Mouse (Mus musculus) hindbrain, postnatal 0 days (tissue): ENCODE measurements around the gene Mical1. TPM values are rescaled to one million over a fixed set of nuclear protein-coding genes. Genes with fewer than 3 reads are reported as not detected.

Experiments used
- ATAC-seq: fragments of 200-750 bp; cut with Nextera tagmentation; 2 replicates; pipeline ENCODE4 v1.8.0; 2017; ENCODE audit warnings: mild to moderate bottlenecking, moderate TSS enrichment, moderate library complexity
- DNase-seq: peaks from one replicate; pipeline ENCODE4 v3.0.0-alpha.2; 2015; ENCODE audit warnings: low spot score
- H3K27ac ChIP-seq: fragments of 300-500 bp; sonication (generic); 2 replicates; pipeline ENCODE4 v1.5.1; 2014; ENCODE audit warnings: mild to moderate bottlenecking
- H3K27me3 ChIP-seq: fragments of 300-500 bp; sonication (generic); 2 replicates; pipeline ENCODE4 v1.6.1; 2014; ENCODE audit warnings: low read length, mixed read lengths; ENCODE audit not compliant: insufficient read depth
- H3K36me3 ChIP-seq: fragments of 300-500 bp; sonication (generic); 2 replicates; pipeline ENCODE4 v1.6.1; 2014; ENCODE audit warnings: low read length, mixed read lengths; ENCODE audit not compliant: insufficient read depth
- H3K4me1 ChIP-seq: fragments of 300-500 bp; sonication (generic); 2 replicates; pipeline ENCODE4 v1.6.1; 2014; ENCODE audit warnings: antibody characterized with exemption, low read length, mixed read lengths; ENCODE audit not compliant: insufficient read depth
- H3K4me2 ChIP-seq: fragments of 300-500 bp; sonication (generic); 2 replicates; pipeline ENCODE4 v1.6.1; 2014; ENCODE audit warnings: low read depth, mild to moderate bottlenecking, low read length, moderate library complexity, mixed read lengths
- H3K4me3 ChIP-seq: fragments of 300-500 bp; sonication (generic); 2 replicates; pipeline ENCODE4 v1.5.1; 2014; ENCODE audit warnings: low read length
- H3K9ac ChIP-seq: fragments of 300-500 bp; sonication (generic); replicated peaks from 2 replicates; pipeline ENCODE4 v1.6.1; 2014; ENCODE audit warnings: mild to moderate bottlenecking, low read length, moderate library complexity, mixed read lengths
- H3K9me3 ChIP-seq: fragments of 300-500 bp; sonication (generic); 2 replicates; pipeline ENCODE4 v1.6.1; 2016; ENCODE audit warnings: low read length, mixed read lengths
- CTCF ChIP-seq: IDR thresholded peaks from 2 replicates; pipeline ENCODE4 v1.5.1; 2016; ENCODE audit warnings: antibody characterized with exemption, control low read depth, low read depth
- WGBS: fragments of 180-500 bp; shearing (Covaris S2); extraction: QIAGEN DNeasy Blood & Tissue Kit; methylation state at CpG from one replicate; pipeline ENCODE4 v1.1.7; 2014; 5-methylcytosine and 5-hydroxymethylcytosine counted together
- polyA plus RNA-seq: library from polyadenylated mRNA; unstranded; fragments of >200 nt; fragmentation: Nextera tagmentation; extraction: Ambion mirVana; gene quantifications from 2 replicates; pipeline ENCODE4 v1.2.1, GENCODE M21; 2015
- total RNA-seq: library from RNA; depleted of rRNA; stranded (reverse); fragments of >200 nt; gene quantifications from 2 replicates; pipeline ENCODE4 v1.2.3, GENCODE M21; 2014

Mical1 gene
- total and polyA plus RNA-seq, 2 experiments from 2014 or later = 22.2 to 27.9 TPM

- 25% methylated on average over 15 of the region's 15 CpGs for WGBS
- TF ChIP-seq CTCF = no peak
- peak; percentile 80 for ATAC-seq
- no peak overlapping the region for H3K9ac ChIP-seq
- no peak overlapping the region for H3K4me2 ChIP-seq
- H3K4me1 ChIP-seq = no peaks in the 10 kb centered on the region
- peak; percentile 58 for DNase-seq
- peak overlapping the region; percentile 45 for H3K27ac ChIP-seq
- H3K9me3 ChIP-seq = no peaks in the 10 kb centered on the region
- no peak overlapping the region for H3K4me3 ChIP-seq
- H3K27me3 ChIP-seq = no peaks in the 10 kb centered on the region
- H3K36me3 ChIP-seq = peaks cover 5% of the 10 kb centered on the region; the same call in 1 of the 2 replicates
These were observed 11.6 kb upstream of the Mical1 start for GRCm38 (mm10) chr10:41464401-41464955.

DNA sequence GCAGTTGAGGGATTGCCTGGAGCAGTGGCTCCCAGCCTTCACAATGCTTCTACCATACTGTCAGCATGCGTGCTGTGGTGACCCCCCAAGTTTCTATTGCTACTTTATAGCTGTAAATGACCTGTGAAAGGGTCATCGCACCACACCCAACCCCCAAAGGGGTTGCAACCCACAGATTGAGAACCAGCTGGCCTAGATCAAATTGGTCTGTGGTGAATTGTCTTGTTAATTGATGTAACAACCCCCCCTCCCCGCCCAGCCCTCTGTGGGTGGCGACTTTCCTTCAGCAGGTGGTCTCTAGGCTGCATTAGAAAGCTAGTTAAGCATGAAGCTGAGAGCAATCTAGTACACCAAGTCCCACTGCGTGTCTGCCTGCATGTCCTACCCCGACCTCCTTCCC, 8.8 kb upstream of the Mical1 start:
- Histone ChIP-seq H3K4me2 (no peak overlapping the region), H3K9ac (no peak overlapping the region)
- WGBS = 30% methylated on average over 6 of the region's 6 CpGs

GRCm38 (mm10) chr10:41470693-41471092, 5.4 kb upstream of the Mical1 start:
- ATAC-seq (no peak), DNase-seq (no peak)
- Histone ChIP-seq H3K4me1 (no peaks in the 10 kb centered on the region), H3K27me3 (no peaks in the 10 kb centered on the region), H3K9ac (no peak overlapping the region), H3K27ac (no peak overlapping the region), H3K36me3 (no peaks in the 10 kb centered on the region), H3K4me2 (no peak overlapping the region), H3K4me3 (no peak overlapping the region), H3K9me3 (no peaks in the 10 kb centered on the region)
- TF ChIP-seq CTCF = no peak
- 83% methylated on average over 3 of the region's 3 CpGs for WGBS

More for the DNA sequence above, 8.8 kb upstream of the Mical1 start:
- Histone ChIP-seq H3K9me3 (no peaks in the 10 kb centered on the region), H3K4me1 (no peaks in the 10 kb centered on the region), H3K36me3 (peaks cover 5% of the 10 kb centered on the region; the same call in 1 of the 2 replicates), H3K4me3 (no peak overlapping the region), H3K27ac (no peak overlapping the region), H3K27me3 (no peaks in the 10 kb centered on the region)
- no peak for DNase-seq
- TF ChIP-seq CTCF = no peak
- no peak for ATAC-seq

DNA sequence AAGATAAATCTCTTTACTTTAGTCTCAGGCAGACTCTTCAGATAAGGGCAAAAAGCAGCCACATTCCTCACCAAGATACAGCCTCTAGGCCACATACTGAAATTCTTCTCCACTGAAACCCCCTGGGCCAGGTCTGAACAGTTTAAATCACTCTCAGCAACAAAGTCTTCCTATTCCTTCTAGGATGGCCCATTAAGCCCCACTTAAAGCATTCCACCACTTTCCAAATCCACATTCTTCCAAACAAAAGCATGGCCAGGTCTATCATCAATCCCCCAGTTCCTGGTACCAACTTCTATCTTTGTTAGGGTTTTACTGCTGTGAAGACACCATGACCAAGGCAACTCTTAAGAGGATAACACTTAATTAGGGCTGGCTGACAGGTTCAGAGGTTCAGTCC, 3.6 kb upstream of the Mical1 start:
- ATAC-seq (no peak), DNase-seq (no peak)
- Histone ChIP-seq H3K36me3 (no peaks in the 10 kb centered on the region), H3K9ac (no peak overlapping the region), H3K9me3 (no peaks in the 10 kb centered on the region), H3K27ac (no peak overlapping the region), H3K4me3 (no peak overlapping the region), H3K27me3 (no peaks in the 10 kb centered on the region), H3K4me2 (no peak overlapping the region), H3K4me1 (no peaks in the 10 kb centered on the region)
- TF ChIP-seq CTCF = no peak

DNA sequence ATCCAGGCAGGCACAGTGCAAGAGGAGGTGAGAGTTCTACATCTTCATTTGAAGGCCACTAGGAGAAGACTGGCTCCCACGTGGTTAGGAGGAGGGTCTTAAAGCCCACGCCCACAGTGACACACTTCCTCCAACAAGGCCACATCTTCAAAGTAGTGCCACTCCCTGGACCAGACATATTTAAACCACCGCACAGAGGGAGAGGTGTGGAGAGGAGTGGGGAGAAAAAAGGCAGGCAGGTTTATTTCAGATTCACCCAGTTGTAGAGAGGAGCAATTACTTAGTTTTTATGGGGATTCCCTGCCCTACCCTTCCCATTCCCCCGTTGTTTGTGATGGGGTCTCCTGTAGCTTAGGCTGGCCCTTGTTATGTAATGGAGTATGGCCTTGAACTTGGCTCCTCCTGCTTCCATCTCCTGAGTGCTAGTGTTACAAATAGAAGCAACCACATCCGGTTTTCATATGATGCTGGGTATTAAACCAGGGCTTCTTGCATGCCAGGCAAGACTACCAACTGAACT, 3.1 kb upstream of the Mical1 start:
- DNase-seq (no peak), ATAC-seq (no peak)
- Histone ChIP-seq H3K9ac (no peak overlapping the region), H3K4me2 (no peak overlapping the region), H3K4me1 (no peaks in the 10 kb centered on the region), H3K27me3 (no peaks in the 10 kb centered on the region), H3K36me3 (no peaks in the 10 kb centered on the region), H3K9me3 (no peaks in the 10 kb centered on the region), H3K4me3 (no peak overlapping the region), H3K27ac (no peak overlapping the region)
- no peak for TF ChIP-seq CTCF
- 76% methylated on average over 5 of the region's 5 CpGs for WGBS

- 88% methylated on average over 6 of the region's 6 CpGs for WGBS
These were observed 2.2 kb upstream of the Mical1 start for GRCm38 (mm10) chr10:41473782-41474468.

DNA sequence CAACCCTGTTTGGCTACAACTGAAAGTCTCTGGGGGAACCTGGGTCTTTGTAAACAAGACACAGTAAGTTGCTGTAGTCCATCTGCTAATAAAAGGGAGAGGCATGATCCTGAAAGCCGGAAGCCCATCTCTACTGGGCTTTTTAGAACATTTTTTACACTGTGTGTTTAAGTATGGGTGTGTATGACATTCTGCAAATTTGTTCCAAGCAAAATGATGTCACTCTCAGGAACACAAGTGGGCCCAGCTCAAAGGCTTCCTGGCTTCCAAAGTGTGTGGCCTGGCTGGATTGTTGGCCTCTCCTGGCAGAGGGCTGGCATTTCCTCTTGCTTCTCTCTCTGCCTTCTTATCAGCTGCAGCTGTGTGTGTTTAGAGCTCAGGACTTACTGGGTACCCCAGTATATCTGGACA, 1.1 kb upstream of the Mical1 start:
- Histone ChIP-seq H3K9ac (no peak overlapping the region), H3K27me3 (no peaks in the 10 kb centered on the region), H3K9me3 (no peaks in the 10 kb centered on the region), H3K4me1 (no peaks in the 10 kb centered on the region), H3K4me3 (no peak overlapping the region), H3K4me2 (no peak overlapping the region), H3K36me3 (no peaks in the 10 kb centered on the region), H3K27ac (0 out of 2 replicates have a peak overlapping the region, but pooled peaks have one; percentile 15)
- 81% methylated on average over 1 of the region's 1 CpGs for WGBS
- ATAC-seq = no peak
- TF ChIP-seq CTCF = no peak
- DNase-seq = no peak

More at GRCm38 (mm10) chr10:41473782-41474468, 2.2 kb upstream of the Mical1 start:
- Histone ChIP-seq H3K4me2 (no peak overlapping the region), H3K9me3 (no peaks in the 10 kb centered on the region), H3K4me3 (no peak overlapping the region), H3K27me3 (no peaks in the 10 kb centered on the region), H3K9ac (no peak overlapping the region), H3K27ac (no peak overlapping the region), H3K36me3 (no peaks in the 10 kb centered on the region), H3K4me1 (no peaks in the 10 kb centered on the region)
- no peak for TF ChIP-seq CTCF
- DNase-seq (no peak), ATAC-seq (no peak)
